Mouse (Mus musculus): Measurements from ENCODE around the gene Il10rb. TPM values are rescaled to one million over a fixed set of nuclear protein-coding genes. Genes with fewer than 3 reads are reported as not detected.
A peak's percentile ranks its signal among the peaks of the same experiment; 100 is the strongest.

Gene Il10rb
- total RNA-seq (2012; rRNA removed) (27.5 and 32.1 TPM in 2 replicates), total RNA-seq (2014; rRNA removed) (34.8 and 36.1 TPM in 2 replicates), polyA plus RNA-seq (2012; ENCODE audit: insufficient read length, low read depth) (35.6 and 37.9 TPM in 2 replicates)

DNA sequence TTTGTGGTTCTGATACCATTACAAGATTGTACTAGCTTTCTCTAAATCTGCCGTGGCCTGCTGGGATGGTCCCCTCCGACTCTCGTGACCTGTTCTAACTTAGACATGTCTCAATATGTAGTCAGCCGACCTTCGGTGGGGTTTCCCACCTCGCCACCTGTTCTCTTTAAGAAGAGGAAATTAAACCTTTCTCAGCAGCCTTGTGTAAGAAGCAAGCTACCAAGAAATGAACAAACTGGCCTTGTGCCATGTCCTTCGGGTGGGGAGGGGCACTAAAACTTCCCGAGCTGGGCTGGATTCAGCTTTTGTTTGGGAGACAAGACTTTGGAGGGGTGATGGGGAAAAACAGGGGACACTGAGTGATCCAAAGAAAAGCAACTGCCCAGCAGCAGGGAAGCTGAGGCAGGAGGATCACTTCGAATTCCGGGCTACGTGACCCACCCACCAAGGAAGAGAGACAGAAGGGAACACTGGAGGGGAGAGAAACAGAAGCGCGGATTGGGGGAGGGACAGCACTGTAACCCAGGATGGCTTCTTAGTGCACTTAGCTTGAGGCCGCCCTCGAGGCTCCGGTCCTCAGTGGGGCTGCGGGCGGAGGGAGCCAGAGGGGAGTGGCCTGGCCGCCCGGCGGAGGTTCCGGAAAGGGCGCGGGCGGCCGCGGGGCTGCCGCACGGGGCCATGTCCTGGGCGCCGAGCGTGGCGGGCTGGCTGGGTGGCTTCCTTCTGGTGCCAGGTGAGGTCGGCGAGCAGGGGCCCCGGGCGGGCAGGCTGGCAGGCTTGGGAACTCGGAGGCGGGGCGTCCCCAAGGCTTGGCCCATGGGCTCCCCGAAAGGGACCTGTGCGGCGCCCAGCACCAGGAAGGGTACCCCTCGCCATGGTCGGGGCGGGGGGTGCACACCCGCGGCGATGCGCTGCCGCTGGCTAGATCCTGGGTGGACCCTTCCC lies at the start of gene Il10rb:
Il10rb (plus strand) TSS at position 525 of the 945 bp plus-strand sequence.
- Histone ChIP-seq H3K9me3 (replicated peaks; ENCODE audit: low read length) (no peaks in the 10 kb centered on the region), H3K27me3 (replicated peaks) (no peaks in the 10 kb centered on the region), H3K4me3 (replicated peaks in 1 of 3; ENCODE audit: low read depth in 2 of 3, low read length in 2 of 3, poor library complexity in 1 of 3) (peak within 1 kb of the TSS; percentile 50 to 83 (median 76)), H3K79me2 (replicated peaks; ENCODE audit: control insufficient read depth, extremely low read depth, insufficient read depth, poor library complexity, severe bottlenecking) (peaks cover 4% of the 10 kb centered on the region), H3K4me1 (ENCODE audit: control insufficient read depth in 1 of 2, insufficient read depth in 2 of 2) (peaks cover 20 to 73% of the 10 kb centered on the region in 2 experiments), H3K27ac (ENCODE audit: insufficient read depth, low read depth) (peak within 1 kb of the TSS; percentile 92), H3K4me2 (ENCODE audit: insufficient read depth, low read depth, poor library complexity, severe bottlenecking) (peak within 1 kb of the TSS; percentile 98), H3K9ac (ENCODE audit: insufficient read depth, low read depth) (peak within 1 kb of the TSS; percentile 88), H3K36me3 (replicated peaks in 1 of 2; ENCODE audit: control insufficient read depth in 1 of 2, insufficient read depth in 1 of 2, low read length in 1 of 2) (peaks cover 25 to 67% of the 10 kb centered on the region in 2 experiments)
- dilution Hi-C loops (cut with MboI; ENCODE audit: extremely low pct_ligation_motif_present, extremely low pct_unique_long_range_greater_than_20kb, low sequenced_read_pairs) (no loop called here), in situ Hi-C loops (cut with MboI; ENCODE audit: low pct_ligation_motif_present, low pct_unique_long_range_greater_than_20kb, low sequenced_read_pairs) (no loop called here)
- TF ChIP-seq MEF2A (IDR thresholded peaks at IDR 0.05; ENCODE audit: borderline replicate concordance, low read depth, low read length) (peak; percentile 93), JUN (IDR thresholded peaks at IDR 0.05; ENCODE audit: insufficient read depth, low read depth, low read length) (0 out of 2 replicates have a peak, but pooled peaks have one; percentile 34), CTCF (conservative IDR thresholded peaks at IDR 0.05 in 1 of 2, IDR thresholded peaks at IDR 0.05 in 1 of 2; ENCODE audit: low read depth in 2 of 2, low read length in 2 of 2) (no peak), SIN3A (IDR thresholded peaks at IDR 0.05; ENCODE audit: low read length) (peak; percentile 85), RCOR1 (conservative IDR thresholded peaks at IDR 0.05; ENCODE audit: low read depth, low read length) (peak; percentile 56; the same call in 1 of the 2 replicates), IRF4 (IDR thresholded peaks at IDR 0.05; ENCODE audit: low read depth, low read length) (peak; percentile 84), ZMIZ1 (IDR thresholded peaks at IDR 0.05; ENCODE audit: low read depth, low read length) (no peak; the same call in 1 of the 2 replicates), RAD21 (IDR thresholded peaks at IDR 0.05; ENCODE audit: low read depth, low read length) (no peak), BHLHE40 (IDR thresholded peaks at IDR 0.05; ENCODE audit: low read depth, low read length) (peak; percentile 100), ETS1 (conservative IDR thresholded peaks at IDR 0.05; ENCODE audit: low read depth, low read length) (peak; percentile 99), MAZ (IDR thresholded peaks at IDR 0.05; ENCODE audit: low read depth, low read length) (no peak), CHD2 (IDR thresholded peaks at IDR 0.05; ENCODE audit: low read length) (peak; percentile 59), POLR2A (IDR thresholded peaks at IDR 0.05; ENCODE audit: low read depth, low read length) (peak; percentile 82), EP300 (IDR thresholded peaks at IDR 0.05; ENCODE audit: low read length) (peak; percentile 86), TCF12 (IDR thresholded peaks at IDR 0.05; ENCODE audit: low read depth, low read length) (peak; percentile 93), MAX (IDR thresholded peaks at IDR 0.05; ENCODE audit: low read length) (peak; percentile 8; the same call in 1 of the 2 replicates), CHD1 (IDR thresholded peaks at IDR 0.05; ENCODE audit: low read depth, low read length) (no peak; the same call in 1 of the 2 replicates), PAX5 (IDR thresholded peaks at IDR 0.05; ENCODE audit: low read length) (no peak), TBP (conservative IDR thresholded peaks at IDR 0.05; ENCODE audit: low read depth, low read length) (0 out of 2 replicates have a peak, but pooled peaks have one; percentile 30), ZC3H11A (IDR thresholded peaks at IDR 0.05; ENCODE audit: low read depth, low read length) (no peak), ELF1 (IDR thresholded peaks at IDR 0.05; ENCODE audit: low read depth, low read length) (peak; percentile 72), NELFE (IDR thresholded peaks at IDR 0.05; ENCODE audit: low read depth, low read length) (peak; percentile 64; the same call in 1 of the 2 replicates), MAFK (IDR thresholded peaks at IDR 0.05; ENCODE audit: insufficient replicate concordance, low read length) (no peak), ZNF384 (IDR thresholded peaks at IDR 0.05; ENCODE audit: low read depth, low read length) (no peak; the same call in 1 of the 2 replicates), KAT2A (IDR thresholded peaks at IDR 0.05; ENCODE audit: insufficient replicate concordance, low read length) (0 out of 2 replicates have a peak, but pooled peaks have one; percentile 12), E2F4 (IDR thresholded peaks at IDR 0.05; ENCODE audit: insufficient replicate concordance, low read depth, low read length) (no peak), USF1 (IDR thresholded peaks at IDR 0.05; ENCODE audit: low read depth, low read length) (no peak), SMC3 (IDR thresholded peaks at IDR 0.05; ENCODE audit: low read depth, low read length) (peak; percentile 24; the same call in 1 of the 2 replicates), UBTF (IDR thresholded peaks at IDR 0.05; ENCODE audit: low read depth, low read length) (peak; percentile 98), MYC (IDR thresholded peaks at IDR 0.05; ENCODE audit: low read depth, low read length) (peak; percentile 17; the same call in 1 of the 2 replicates), GABPA (IDR thresholded peaks at IDR 0.05; ENCODE audit: insufficient replicate concordance, low read depth, low read length) (no peak)
- DNase-seq (ENCODE audit: extremely low read depth) = peak; percentile 89

Data from CH12.LX (cell line).